Mouse (Mus musculus): Measurements from ENCODE around the gene Mfsd7a. TPM values are rescaled to one million over a fixed set of nuclear protein-coding genes. Genes with fewer than 3 reads are reported as not detected.
A peak's percentile ranks its signal among the peaks of the same experiment; 100 is the strongest.

Mfsd7a gene
- total and polyA plus RNA-seq, 3 experiments, result 0.05 TPM; not detected in 2

DNA sequence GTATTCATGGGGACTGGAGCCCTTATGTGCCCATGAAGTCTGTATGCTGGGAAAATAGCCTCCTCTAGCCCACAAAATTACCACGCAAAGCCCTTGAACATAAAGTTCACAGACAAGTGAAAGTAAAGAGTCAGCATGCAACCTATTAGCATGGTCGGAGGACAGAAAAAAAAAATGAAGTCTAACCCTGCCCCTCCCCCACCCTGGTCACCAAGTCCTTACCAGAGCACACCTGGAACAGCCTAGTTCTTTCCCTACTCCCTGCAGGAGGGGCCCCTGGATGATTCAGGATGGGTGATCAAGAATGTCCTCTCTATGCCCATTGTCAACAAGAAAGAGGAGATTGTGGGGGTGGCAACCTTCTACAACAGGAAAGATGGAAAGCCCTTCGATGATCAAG is 25.9 kb downstream of the Mfsd7a start:
- DNase-seq (ENCODE audit: low spot score), result no peak
- no peaks in the 10 kb centered on the region for H3K9me3 ChIP-seq (replicated peaks)
- no peak overlapping the region for H3K4me3 ChIP-seq (ENCODE audit: low read depth, low read length)
- ATAC-seq (ENCODE audit: extremely low read depth, insufficient number of reproducible peaks, low FRiP score, poor library complexity, severe bottlenecking), result no peak
- no peak for TF ChIP-seq CTCF (IDR thresholded peaks at IDR 0.05; ENCODE audit: low read depth, low read length)
- no peak for TF ChIP-seq GATA2 (IDR thresholded peaks at IDR 0.05; ENCODE audit: borderline replicate concordance, low read depth, low read length)
- no peak for TF ChIP-seq TAL1 (conservative IDR thresholded peaks at IDR 0.05; ENCODE audit: low read depth, low read length)
- TF ChIP-seq GATA1 (IDR thresholded peaks at IDR 0.05; ENCODE audit: borderline replicate concordance, low read length), result no peak
- TF ChIP-seq POLR2AphosphoS5 (IDR thresholded peaks at IDR 0.05; ENCODE audit: insufficient replicate concordance, low read depth, low read length), result no peak
- peaks cover 28% of the 10 kb centered on the region for H3K4me1 ChIP-seq (ENCODE audit: insufficient read depth, low read depth, low read length)
- H3K27me3 ChIP-seq (ENCODE audit: insufficient read depth, low read length), result peaks cover 7% of the 10 kb centered on the region; the same call in 1 of the 2 replicates
- peaks cover 15% of the 10 kb centered on the region for H3K36me3 ChIP-seq (replicated peaks)

DNA sequence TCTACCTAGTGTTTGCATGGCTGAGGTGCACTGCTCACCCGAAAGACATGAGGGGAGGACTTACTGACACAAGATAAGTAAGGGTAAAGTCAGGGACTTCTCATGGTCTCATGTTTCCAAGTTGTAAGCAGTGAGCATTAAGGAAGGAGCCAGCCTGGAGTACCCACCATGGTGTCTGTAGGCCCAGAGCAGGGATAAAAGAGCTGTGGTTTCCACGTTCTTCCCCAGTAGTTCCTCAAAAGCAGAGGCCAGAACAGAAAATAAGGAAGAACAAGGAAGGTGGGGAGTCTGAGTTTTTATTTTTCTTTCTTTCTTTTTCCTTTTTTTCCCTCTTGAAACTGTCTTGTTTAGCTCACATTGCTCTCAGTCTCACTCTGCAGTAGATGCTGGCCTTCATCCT is 34.0 kb downstream of the Mfsd7a start:
- H3K9me3 ChIP-seq (replicated peaks), result no peaks in the 10 kb centered on the region
- no peak for DNase-seq (ENCODE audit: low spot score)
- H3K4me3 ChIP-seq (ENCODE audit: low read depth, low read length), result no peak overlapping the region
- ATAC-seq (ENCODE audit: extremely low read depth, insufficient number of reproducible peaks, low FRiP score, poor library complexity, severe bottlenecking), result no peak
- TF ChIP-seq TAL1 (conservative IDR thresholded peaks at IDR 0.05; ENCODE audit: low read depth, low read length) (no peak), CTCF (IDR thresholded peaks at IDR 0.05; ENCODE audit: low read depth, low read length) (no peak)
- H3K4me1 ChIP-seq (ENCODE audit: insufficient read depth, low read depth, low read length), result peaks cover 2% of the 10 kb centered on the region; the same call in 1 of the 2 replicates
- H3K27me3 ChIP-seq (ENCODE audit: insufficient read depth, low read length), result peaks cover 10% of the 10 kb centered on the region; the same call in 1 of the 2 replicates
- H3K36me3 ChIP-seq (replicated peaks), result no peaks in the 10 kb centered on the region

DNA sequence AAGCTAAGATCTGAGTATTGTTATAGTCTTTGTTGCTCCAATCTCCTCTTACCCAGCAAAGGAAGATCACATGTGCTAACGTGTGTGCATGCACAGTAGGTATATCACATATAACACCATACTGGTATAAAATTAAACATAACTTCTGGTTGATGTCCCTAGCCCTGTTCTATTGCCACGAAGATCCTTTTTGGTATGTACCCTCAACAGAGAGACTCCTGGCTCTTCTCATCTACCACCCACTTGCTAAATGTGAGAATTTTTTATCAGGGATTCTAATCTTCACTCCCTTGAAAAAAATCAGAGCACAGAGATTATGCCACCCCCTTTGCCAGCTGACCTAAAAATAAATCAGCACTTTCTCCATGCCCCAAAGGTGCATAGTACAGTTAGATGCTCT is 41.7 kb downstream of the Mfsd7a start:
- ATAC-seq (ENCODE audit: extremely low read depth, insufficient number of reproducible peaks, low FRiP score, poor library complexity, severe bottlenecking), result no peak
- H3K27me3 ChIP-seq (ENCODE audit: insufficient read depth, low read length), result peaks cover 13% of the 10 kb centered on the region; the same call in 1 of the 2 replicates
- no peak overlapping the region for H3K4me3 ChIP-seq (ENCODE audit: low read depth, low read length)
- no peak for DNase-seq (ENCODE audit: low spot score)
- peaks cover 3% of the 10 kb centered on the region for H3K4me1 ChIP-seq (ENCODE audit: insufficient read depth, low read depth, low read length)
- no peaks in the 10 kb centered on the region for H3K36me3 ChIP-seq (replicated peaks)
- H3K9me3 ChIP-seq (replicated peaks), result no peaks in the 10 kb centered on the region
- no peak for TF ChIP-seq TAL1 (conservative IDR thresholded peaks at IDR 0.05; ENCODE audit: low read depth, low read length)
- no peak for TF ChIP-seq POLR2AphosphoS5 (IDR thresholded peaks at IDR 0.05; ENCODE audit: insufficient replicate concordance, low read depth, low read length)
- no peak for TF ChIP-seq GATA1 (IDR thresholded peaks at IDR 0.05; ENCODE audit: borderline replicate concordance, low read length)
- no peak for TF ChIP-seq CTCF (IDR thresholded peaks at IDR 0.05; ENCODE audit: low read depth, low read length)
- TF ChIP-seq GATA2 (IDR thresholded peaks at IDR 0.05; ENCODE audit: borderline replicate concordance, low read depth, low read length), result no peak

DNA sequence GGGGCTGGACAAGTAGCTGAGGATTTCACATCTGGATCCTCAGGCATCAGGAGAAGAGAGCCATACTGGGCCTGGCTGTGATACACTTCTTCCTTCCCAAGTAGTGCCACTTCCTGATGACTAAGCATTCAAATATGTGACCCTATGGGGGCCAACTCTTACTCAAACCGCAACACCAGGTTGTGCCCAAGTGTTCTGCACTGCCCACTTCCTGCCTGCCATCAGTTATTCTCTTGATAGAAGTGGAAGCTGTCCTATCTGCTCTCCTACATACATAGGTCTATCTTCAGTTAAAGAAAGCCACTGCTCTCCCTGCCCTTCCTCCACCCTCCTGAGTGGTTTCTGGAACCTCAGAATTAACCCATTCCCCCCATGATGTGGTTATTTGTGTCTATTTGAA is 43.2 kb downstream of the Mfsd7a start:
- DNase-seq (ENCODE audit: low spot score) (no peak), ATAC-seq (ENCODE audit: extremely low read depth, insufficient number of reproducible peaks, low FRiP score, poor library complexity, severe bottlenecking) (peak; percentile 28; the same call in 1 of the 2 replicates)
- Histone ChIP-seq H3K36me3 (replicated peaks) (no peaks in the 10 kb centered on the region), H3K4me3 (ENCODE audit: low read depth, low read length) (no peak overlapping the region), H3K4me1 (ENCODE audit: insufficient read depth, low read depth, low read length) (peaks cover 3% of the 10 kb centered on the region), H3K9me3 (replicated peaks) (no peaks in the 10 kb centered on the region), H3K27me3 (ENCODE audit: insufficient read depth, low read length) (peaks cover 13% of the 10 kb centered on the region; the same call in 1 of the 2 replicates)
- TF ChIP-seq GATA2 (IDR thresholded peaks at IDR 0.05; ENCODE audit: borderline replicate concordance, low read depth, low read length), result no peak
- TF ChIP-seq POLR2AphosphoS5 (IDR thresholded peaks at IDR 0.05; ENCODE audit: insufficient replicate concordance, low read depth, low read length), result no peak
- no peak for TF ChIP-seq CTCF (IDR thresholded peaks at IDR 0.05; ENCODE audit: low read depth, low read length)
- no peak for TF ChIP-seq GATA1 (IDR thresholded peaks at IDR 0.05; ENCODE audit: borderline replicate concordance, low read length)
- no peak for TF ChIP-seq TAL1 (conservative IDR thresholded peaks at IDR 0.05; ENCODE audit: low read depth, low read length)

DNA sequence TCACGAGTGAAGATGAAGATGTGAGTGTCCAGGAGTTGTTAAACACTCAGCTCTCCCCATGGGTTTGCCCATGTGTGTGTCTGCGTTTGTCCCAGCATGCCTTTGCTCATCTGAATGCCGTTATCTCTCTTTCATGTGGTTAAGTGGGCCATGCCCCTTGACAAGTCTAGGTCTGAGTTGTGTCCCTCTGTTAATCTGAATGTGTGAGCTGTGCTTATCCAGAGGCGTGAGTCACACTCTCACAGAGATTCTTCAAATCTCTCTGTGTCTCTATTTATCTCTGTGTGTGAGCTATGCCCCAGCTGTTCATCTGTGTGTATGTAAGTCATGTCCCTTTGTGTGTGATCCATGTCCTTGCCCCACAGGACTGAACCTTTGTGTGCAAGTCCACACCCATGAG is 45.2 kb downstream of the Mfsd7a start:
- H3K9me3 ChIP-seq (replicated peaks), result no peaks in the 10 kb centered on the region
- ATAC-seq (ENCODE audit: extremely low read depth, insufficient number of reproducible peaks, low FRiP score, poor library complexity, severe bottlenecking) (no peak), DNase-seq (ENCODE audit: low spot score) (no peak)
- no peaks in the 10 kb centered on the region for H3K36me3 ChIP-seq (replicated peaks)
- H3K4me3 ChIP-seq (ENCODE audit: low read depth, low read length), result no peak overlapping the region
- peaks cover 5% of the 10 kb centered on the region for H3K4me1 ChIP-seq (ENCODE audit: insufficient read depth, low read depth, low read length)
- TF ChIP-seq POLR2AphosphoS5 (IDR thresholded peaks at IDR 0.05; ENCODE audit: insufficient replicate concordance, low read depth, low read length) (no peak), GATA1 (IDR thresholded peaks at IDR 0.05; ENCODE audit: borderline replicate concordance, low read length) (no peak), TAL1 (conservative IDR thresholded peaks at IDR 0.05; ENCODE audit: low read depth, low read length) (no peak), CTCF (IDR thresholded peaks at IDR 0.05; ENCODE audit: low read depth, low read length) (no peak), GATA2 (IDR thresholded peaks at IDR 0.05; ENCODE audit: borderline replicate concordance, low read depth, low read length) (no peak)
- peaks cover 13% of the 10 kb centered on the region; the same call in 1 of the 2 replicates for H3K27me3 ChIP-seq (ENCODE audit: insufficient read depth, low read length)

Other genes with a start within 250 kb of the Mfsd7a start
- 87.7 and 91.5 TPM in 2 replicates for gene Dr1, start 180.0 kb downstream of the Mfsd7a start, total RNA-seq (2014; fragmentation: Nextera tagmentation)
- 59.1 and 66.4 TPM in 2 replicates for gene Dr1, start 180.0 kb downstream of the Mfsd7a start, total RNA-seq (2017)
- 29.9 and 42.5 TPM in 2 replicates for gene Dr1, start 180.0 kb downstream of the Mfsd7a start, polyA plus RNA-seq (2012)
- 6.1 and 11.7 TPM in 2 replicates for gene Pigg, start 136.3 kb downstream of the Mfsd7a start, total RNA-seq (2014; fragmentation: Nextera tagmentation)
- gene Pigg, start 136.3 kb downstream of the Mfsd7a start, total RNA-seq (2017), result 11.3 and 11.4 TPM in 2 replicates
- 1.3 and 2.0 TPM in 2 replicates for gene Pigg, start 136.3 kb downstream of the Mfsd7a start, polyA plus RNA-seq (2012)
- gene Gm42517, start 81.0 kb downstream of the Mfsd7a start, total RNA-seq (2014; fragmentation: Nextera tagmentation), result not detected in 2 replicates
- not detected in 2 replicates for gene Gm42517, start 81.0 kb downstream of the Mfsd7a start, total RNA-seq (2017)
- gene Gm42517, start 81.0 kb downstream of the Mfsd7a start, polyA plus RNA-seq (2012), result not detected in 2 replicates
- gene Pde6b, start 60.5 kb downstream of the Mfsd7a start, total RNA-seq (2014; fragmentation: Nextera tagmentation), result not detected in 2 replicates
- gene Pde6b, start 60.5 kb downstream of the Mfsd7a start, total RNA-seq (2017), result 0.06 and 0.49 TPM in 2 replicates
- gene Pde6b, start 60.5 kb downstream of the Mfsd7a start, polyA plus RNA-seq (2012), result not detected in 2 replicates
- gene Atp5k, start 14.4 kb downstream of the Mfsd7a start, total RNA-seq (2014; fragmentation: Nextera tagmentation), result 30.0 and 31.6 TPM in 2 replicates
- 175 and 374 TPM in 2 replicates for gene Atp5k, start 14.4 kb downstream of the Mfsd7a start, total RNA-seq (2017)
- gene Atp5k, start 14.4 kb downstream of the Mfsd7a start, polyA plus RNA-seq (2012), result 49.1 and 74.2 TPM in 2 replicates
- gene Pcgf3, start 12.3 kb upstream of the Mfsd7a start, total RNA-seq (2014; fragmentation: Nextera tagmentation), result 18.5 and 23.4 TPM in 2 replicates
- gene Pcgf3, start 12.3 kb upstream of the Mfsd7a start, total RNA-seq (2017), result 8.7 and 9.0 TPM in 2 replicates
- gene Pcgf3, start 12.3 kb upstream of the Mfsd7a start, polyA plus RNA-seq (2012), result 9.4 and 10.3 TPM in 2 replicates
- not detected in 2 replicates for gene Cplx1, start 101.1 kb upstream of the Mfsd7a start, total RNA-seq (2014; fragmentation: Nextera tagmentation)
- gene Cplx1, start 101.1 kb upstream of the Mfsd7a start, total RNA-seq (2017), result 0.05 and 0.06 TPM in 2 replicates
- gene Cplx1, start 101.1 kb upstream of the Mfsd7a start, polyA plus RNA-seq (2012), result not detected in 2 replicates
- 119 and 124 TPM in 2 replicates for gene Gak, start 180.9 kb upstream of the Mfsd7a start, total RNA-seq (2014; fragmentation: Nextera tagmentation)
- gene Gak, start 180.9 kb upstream of the Mfsd7a start, total RNA-seq (2017), result 108 and 116 TPM in 2 replicates
- 84.2 and 96.4 TPM in 2 replicates for gene Gak, start 180.9 kb upstream of the Mfsd7a start, polyA plus RNA-seq (2012)
- gene Tmem175, start 180.9 kb upstream of the Mfsd7a start, total RNA-seq (2014; fragmentation: Nextera tagmentation), result 38.0 and 51.5 TPM in 2 replicates
- gene Tmem175, start 180.9 kb upstream of the Mfsd7a start, total RNA-seq (2017), result 22.4 and 22.9 TPM in 2 replicates
- gene Tmem175, start 180.9 kb upstream of the Mfsd7a start, polyA plus RNA-seq (2012), result 2.2 and 4.4 TPM in 2 replicates
- 37.7 and 43.2 TPM in 2 replicates for gene Idua, start 211.4 kb upstream of the Mfsd7a start, total RNA-seq (2014; fragmentation: Nextera tagmentation)
- 6.2 TPM in 2 replicates for gene Idua, start 211.4 kb upstream of the Mfsd7a start, total RNA-seq (2017)
- 7.0 and 9.1 TPM in 2 replicates for gene Idua, start 211.4 kb upstream of the Mfsd7a start, polyA plus RNA-seq (2012)
- gene Dgkq, start 220.8 kb upstream of the Mfsd7a start, total RNA-seq (2014; fragmentation: Nextera tagmentation), result 6.9 and 12.3 TPM in 2 replicates
- gene Dgkq, start 220.8 kb upstream of the Mfsd7a start, total RNA-seq (2017), result 7.9 and 8.3 TPM in 2 replicates
- gene Dgkq, start 220.8 kb upstream of the Mfsd7a start, polyA plus RNA-seq (2012), result 3.9 and 4.5 TPM in 2 replicates
- gene Slc26a1, start 226.7 kb upstream of the Mfsd7a start, total RNA-seq (2014; fragmentation: Nextera tagmentation), result 1.7 and 2.0 TPM in 2 replicates
- gene Slc26a1, start 226.7 kb upstream of the Mfsd7a start, total RNA-seq (2017), result 0.87 and 0.93 TPM in 2 replicates
- gene Slc26a1, start 226.7 kb upstream of the Mfsd7a start, polyA plus RNA-seq (2012), result 0.88 and 1.2 TPM in 2 replicates
- 4.2 and 4.9 TPM in 2 replicates for gene Fgfrl1, start 243.5 kb upstream of the Mfsd7a start, total RNA-seq (2014; fragmentation: Nextera tagmentation)
- 2.1 and 2.5 TPM in 2 replicates for gene Fgfrl1, start 243.5 kb upstream of the Mfsd7a start, total RNA-seq (2017)
- gene Fgfrl1, start 243.5 kb upstream of the Mfsd7a start, polyA plus RNA-seq (2012), result 5.1 and 7.1 TPM in 2 replicates

Data from G1E (cell line).